Mouse (Mus musculus): ENCODE measurements around the gene Bcl11b.

Gene Bcl11b

GRCm38 (mm10) chr12:107930611-107931350, 72.6 kb downstream of the Bcl11b start:
- peak; percentile 72 to 84 for DNase-seq

- DNase-seq: peak in 1 of 2 experiments; percentile 54
Measured at GRCm38 (mm10) chr12:107928905-107929304, 74.5 kb downstream of the Bcl11b start.

- peak in 1 of 2 experiments; percentile 50 for DNase-seq
Measured at GRCm38 (mm10) chr12:107928464-107928901, 74.9 kb downstream of the Bcl11b start.

GRCm38 (mm10) chr12:107927961-107928431, 75.4 kb downstream of the Bcl11b start:
- peak; percentile 84 to 92 for DNase-seq

GRCm38 (mm10) chr12:107926074-107926855, 77.1 kb downstream of the Bcl11b start:
- DNase-seq: peak; percentile 69 to 81

- DNase-seq: no peak
Measured at GRCm38 (mm10) chr12:107924696-107925095, 78.7 kb downstream of the Bcl11b start.

GRCm38 (mm10) chr12:107923963-107924362, 79.4 kb downstream of the Bcl11b start:
- DNase-seq: no peak

- DNase-seq: no peak
Measured at GRCm38 (mm10) chr12:107922180-107922579, 81.2 kb downstream of the Bcl11b start.

- DNase-seq: no peak
Measured at GRCm38 (mm10) chr12:107921566-107921965, 81.8 kb downstream of the Bcl11b start.

- peak in 1 of 2 experiments; percentile 55 for DNase-seq
Measured at GRCm38 (mm10) chr12:107921154-107921553, 82.2 kb downstream of the Bcl11b start.

- no peak for DNase-seq
Measured at GRCm38 (mm10) chr12:107920716-107921115, 82.7 kb downstream of the Bcl11b start.

- DNase-seq: no peak
Measured at GRCm38 (mm10) chr12:107920076-107920475, 83.3 kb downstream of the Bcl11b start.

- DNase-seq: peak; percentile 66 to 78
Measured at GRCm38 (mm10) chr12:107918779-107919178, 84.6 kb downstream of the Bcl11b start.

GRCm38 (mm10) chr12:107916008-107916407, 87.4 kb downstream of the Bcl11b start:
- peak in 1 of 2 experiments; percentile 53 for DNase-seq

- DNase-seq: no peak
Measured at GRCm38 (mm10) chr12:107915396-107915795, 88.0 kb downstream of the Bcl11b start.

GRCm38 (mm10) chr12:107908826-107909225, 94.6 kb downstream of the Bcl11b start:
- DNase-seq: no peak

GRCm38 (mm10) chr12:107905333-107905732, 98.1 kb downstream of the Bcl11b start:
- no peak for DNase-seq

GRCm38 (mm10) chr12:107904457-107904856, 98.9 kb downstream of the Bcl11b start:
- DNase-seq: no peak

- DNase-seq: no peak
Measured at GRCm38 (mm10) chr12:107903949-107904348, 99.5 kb downstream of the Bcl11b start.

- DNase-seq: no peak
Measured at GRCm38 (mm10) chr12:107891449-107891848, 112.0 kb downstream of the Bcl11b start.

GRCm38 (mm10) chr12:107890326-107890725, 113.1 kb downstream of the Bcl11b start:
- no peak for DNase-seq

GRCm38 (mm10) chr12:107889841-107890240, 113.6 kb downstream of the Bcl11b start:
- DNase-seq: no peak

GRCm38 (mm10) chr12:107888646-107889045, 114.8 kb downstream of the Bcl11b start:
- DNase-seq: no peak

GRCm38 (mm10) chr12:107888049-107888448, 115.4 kb downstream of the Bcl11b start:
- no peak for DNase-seq
